Mouse (Mus musculus) MEL-GATA-1-ER (cell line): ENCODE measurements around the gene Afm.
A peak's percentile ranks its signal among the peaks of the same experiment; 100 is the strongest.

Experiments used
- DNase-seq: peaks from one replicate; pipeline ENCODE4 v3.0.0-alpha.2; 2012; ENCODE audit warnings: low read depth; ENCODE audit errors: extremely low read depth

Gene Afm

DNA sequence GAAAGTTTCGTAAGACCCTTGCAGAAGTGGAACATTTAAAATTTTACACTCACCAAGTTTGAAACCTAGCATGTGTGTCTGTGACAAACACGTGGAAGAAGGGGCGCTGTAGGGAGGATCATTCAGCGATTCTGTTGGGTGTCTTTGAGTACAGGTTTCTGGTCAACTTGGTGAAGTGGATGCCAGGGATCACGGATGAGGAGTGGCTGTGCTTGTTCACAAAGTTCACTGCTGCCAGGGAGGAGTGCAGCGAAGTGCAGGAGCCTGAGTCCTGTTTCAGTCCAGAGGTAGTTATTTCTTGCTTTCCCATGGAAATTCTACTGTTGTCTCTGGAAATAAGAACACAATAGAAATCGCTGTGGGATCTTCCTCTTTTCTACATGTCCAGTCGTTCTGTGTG is 32.5 kb downstream of the Afm start:
- no peak for DNase-seq

DNA sequence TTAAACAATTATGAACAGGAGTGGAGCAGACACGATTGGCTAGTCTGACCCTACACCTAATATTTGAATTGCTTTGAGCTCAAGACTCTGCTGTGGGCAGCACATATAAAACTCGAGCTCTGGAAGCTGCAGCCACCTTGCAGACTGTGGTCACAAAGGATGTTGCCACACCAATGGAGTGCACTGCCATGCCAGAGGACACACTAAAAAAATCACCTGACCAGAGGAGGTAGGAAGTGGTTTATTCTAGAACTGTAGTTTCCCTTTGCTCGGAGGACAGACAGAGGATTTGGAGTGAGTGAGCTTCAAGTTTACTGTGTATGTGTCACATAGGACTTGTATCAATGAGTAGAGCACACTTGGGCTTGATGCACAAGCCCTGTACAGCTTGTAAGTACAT is 37.3 kb downstream of the Afm start:
- DNase-seq, result no peak

DNA sequence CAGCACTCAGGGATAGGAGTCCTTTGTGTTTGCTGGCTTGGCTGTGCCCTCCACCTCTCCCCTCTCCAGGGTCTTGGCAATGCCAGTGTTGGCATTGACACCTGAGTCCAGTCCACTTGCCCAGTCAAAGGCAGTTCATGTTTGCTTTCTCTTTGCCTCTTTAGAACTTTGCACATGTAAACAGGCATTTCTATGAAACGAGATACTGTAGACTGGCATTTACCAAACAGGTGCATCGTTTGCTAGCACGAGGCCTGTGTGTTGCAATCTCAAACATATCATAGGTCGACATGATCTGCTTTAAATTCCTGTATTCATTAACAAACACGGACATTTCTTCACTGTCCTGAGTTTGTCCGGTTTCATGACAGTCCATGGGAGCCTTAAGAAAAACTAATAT is 42.0 kb downstream of the Afm start, which contains the start of gene 5830473C10Rik:
5830473C10Rik (plus strand) TSS at position 365 of the 400 bp plus-strand sequence.
- no peak for DNase-seq

DNA sequence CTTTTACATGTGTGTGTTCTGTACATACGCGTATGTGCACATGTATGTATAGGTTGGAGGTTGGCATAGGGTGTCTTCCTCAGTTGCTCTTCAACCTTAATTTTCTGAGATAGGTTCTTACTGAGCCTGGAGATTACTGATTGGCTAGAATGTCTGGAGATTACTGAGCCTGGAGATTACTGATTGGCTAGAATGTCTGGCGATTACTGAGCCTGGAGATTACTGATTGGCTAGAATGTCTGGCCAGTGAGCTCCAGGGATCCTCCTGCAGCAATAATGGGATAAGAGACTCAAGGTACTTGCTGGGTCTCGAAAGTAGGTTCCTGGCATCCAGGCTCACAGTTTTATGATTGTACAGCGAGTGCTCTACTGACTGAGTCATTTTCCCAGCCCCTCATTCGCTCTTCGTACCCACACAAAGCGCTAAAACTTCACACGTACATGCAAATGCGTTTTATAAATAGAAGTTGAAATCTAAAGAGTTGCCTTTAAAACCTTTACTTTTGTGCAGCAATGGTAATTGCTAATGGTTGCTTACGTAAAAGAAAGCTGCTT is 43.1 kb downstream of the Afm start:
- no peak for DNase-seq

DNA sequence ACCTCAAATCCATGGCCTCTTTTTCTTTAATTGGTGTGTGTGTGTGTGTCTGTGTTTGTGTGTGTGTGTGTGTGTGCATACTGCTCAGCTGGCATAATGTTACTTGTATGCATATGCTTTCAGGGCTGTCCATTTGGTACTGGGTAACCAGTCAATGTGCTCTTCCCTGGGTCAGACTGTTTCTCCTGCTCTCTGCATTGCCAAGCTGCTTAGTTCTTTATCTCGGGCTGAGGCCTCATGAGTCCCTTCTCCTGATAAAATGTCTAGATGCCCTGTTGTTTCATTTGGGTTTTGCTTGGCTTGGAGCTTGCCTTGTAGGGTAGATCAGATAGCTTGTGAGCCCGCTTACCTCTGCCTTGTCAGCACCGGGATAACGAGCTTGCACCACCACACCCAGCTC is 44.1 kb downstream of the Afm start:
- no peak for DNase-seq

DNA sequence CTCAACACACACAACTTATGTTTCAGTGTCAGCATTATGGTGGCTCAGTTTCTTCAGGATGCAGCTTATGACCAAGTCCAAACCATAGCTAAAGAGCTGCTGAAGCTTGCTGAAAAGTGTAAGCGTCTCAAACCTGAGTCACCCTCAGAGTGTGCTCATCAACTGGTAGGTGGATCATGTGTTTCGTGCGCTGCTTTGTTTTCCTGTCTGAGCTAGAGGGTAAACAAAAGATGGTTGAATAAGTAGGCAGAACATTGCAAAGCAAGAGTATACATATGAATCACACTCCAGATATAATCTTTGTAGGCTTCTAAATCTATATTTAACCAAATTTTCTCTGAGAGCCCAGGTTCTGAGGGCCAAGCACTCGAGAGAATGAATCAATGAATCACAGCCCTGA is 45.4 kb downstream of the Afm start:
- no peak for DNase-seq

DNA sequence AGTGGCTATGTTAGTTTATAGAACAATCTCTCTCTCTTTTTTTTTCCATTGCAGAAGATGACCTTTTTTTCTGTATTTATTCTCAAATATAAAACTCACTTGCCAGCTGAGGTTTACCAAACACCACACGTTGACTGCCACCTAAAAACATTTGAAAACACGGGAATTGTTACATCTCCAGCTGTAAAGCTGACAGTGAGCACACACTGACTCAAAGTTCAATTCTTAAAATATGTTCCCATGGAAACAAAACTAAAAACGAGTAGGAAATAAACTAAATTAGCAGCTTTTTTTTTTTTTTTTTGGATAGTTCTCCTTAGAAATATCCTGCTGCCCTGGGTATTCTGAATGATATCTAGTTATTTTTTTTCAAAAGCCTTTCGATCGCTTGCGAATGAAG is 46.5 kb downstream of the Afm start:
- DNase-seq, result no peak

DNA sequence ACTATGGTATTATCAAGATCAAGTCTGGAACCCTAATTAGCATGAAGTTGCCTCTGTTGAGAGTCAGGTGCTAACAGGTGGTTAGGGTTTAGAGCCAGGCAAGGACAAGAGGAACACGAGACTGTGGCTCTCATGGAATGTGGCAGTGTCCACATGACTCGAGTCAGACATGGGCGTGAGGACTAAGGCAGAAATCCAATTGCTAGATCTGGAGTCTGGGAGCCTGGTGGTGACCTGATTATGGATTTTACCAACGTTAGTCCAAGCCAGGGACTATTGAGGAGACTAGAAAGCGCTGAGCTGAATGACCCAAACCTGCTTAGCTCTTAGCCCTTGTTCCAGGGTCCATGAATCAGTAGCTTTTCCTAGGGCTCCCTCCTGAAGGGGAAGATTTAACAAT is 49.1 kb downstream of the Afm start:
- DNase-seq, result no peak

DNA sequence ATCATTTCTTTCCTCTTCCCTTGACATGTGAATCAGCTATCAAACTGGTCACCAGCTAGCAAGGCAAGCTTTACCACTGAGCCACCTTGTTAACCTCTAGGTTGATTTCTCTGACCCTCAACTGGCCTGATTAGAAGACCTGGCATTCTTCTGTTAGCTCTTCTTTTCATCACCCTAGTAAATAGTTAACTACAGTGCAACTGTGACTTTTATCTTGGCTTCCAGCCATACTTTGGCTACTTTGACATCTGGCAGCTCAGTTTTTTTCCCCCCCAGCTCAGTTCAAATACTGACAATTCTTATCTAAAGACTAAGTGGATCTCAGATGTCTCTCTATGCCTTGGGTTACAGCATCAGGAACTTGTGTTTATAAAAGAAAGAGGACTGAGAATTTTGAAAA is 49.6 kb downstream of the Afm start:
- no peak for DNase-seq

DNA sequence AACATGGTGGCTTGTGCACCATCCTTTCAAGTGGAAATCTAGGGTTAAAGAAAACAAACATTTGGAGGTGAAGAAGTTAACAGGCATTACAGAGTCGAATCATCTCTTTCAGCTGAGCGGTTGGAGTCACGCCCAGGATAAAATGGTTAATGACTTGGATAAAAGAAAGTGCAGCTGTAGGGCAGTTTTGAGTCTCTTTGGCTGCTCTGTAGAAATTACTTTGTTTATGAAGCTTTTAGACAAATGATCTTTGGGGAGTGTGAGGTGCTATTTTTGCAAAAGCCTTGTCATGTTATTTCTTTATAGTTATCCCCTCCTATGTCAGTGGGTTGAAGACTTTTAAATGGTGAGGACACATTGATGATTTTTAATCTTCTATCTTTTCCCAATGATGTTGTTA is 52.5 kb downstream of the Afm start:
- DNase-seq, result no peak

DNA sequence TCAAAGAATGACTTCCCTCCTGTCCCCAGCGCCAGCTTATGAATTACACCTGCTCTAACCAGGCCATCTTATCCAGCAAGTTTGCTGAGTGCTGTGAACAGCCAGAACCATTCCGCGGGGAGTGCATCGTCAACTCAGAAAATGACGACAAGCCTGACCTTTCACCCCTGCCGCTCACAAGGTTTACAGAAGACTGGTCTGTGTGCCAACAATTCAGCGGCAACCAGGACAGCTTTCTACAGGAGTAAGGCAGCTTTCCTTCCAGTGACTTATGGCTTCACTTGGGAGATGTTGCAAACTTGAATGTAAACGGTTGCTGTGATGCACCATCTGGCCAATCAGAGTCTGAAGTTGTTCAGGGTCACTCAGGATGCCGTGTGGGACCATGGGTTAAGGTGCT is 59.0 kb downstream of the Afm start:
- DNase-seq, result no peak

DNA sequence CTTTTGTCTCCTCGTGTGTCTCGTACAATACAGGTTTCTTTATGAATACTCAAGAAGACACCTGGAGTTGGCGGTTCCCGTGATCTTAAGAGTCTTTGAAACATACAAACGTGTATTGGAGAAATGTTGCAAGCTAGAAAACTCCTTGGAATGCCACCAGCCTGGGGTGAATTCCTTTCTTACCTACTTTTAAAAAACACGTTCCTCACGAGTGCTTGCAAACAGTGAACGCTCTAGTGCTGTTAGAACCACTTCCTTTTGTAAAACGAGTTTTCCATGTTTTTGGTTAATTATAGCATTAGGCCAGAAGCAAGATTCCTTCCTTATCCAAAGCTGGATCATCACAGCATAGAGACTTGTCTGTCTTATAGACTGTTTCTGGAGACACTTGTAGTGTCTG is 60.8 kb downstream of the Afm start:
- no peak for DNase-seq

DNA sequence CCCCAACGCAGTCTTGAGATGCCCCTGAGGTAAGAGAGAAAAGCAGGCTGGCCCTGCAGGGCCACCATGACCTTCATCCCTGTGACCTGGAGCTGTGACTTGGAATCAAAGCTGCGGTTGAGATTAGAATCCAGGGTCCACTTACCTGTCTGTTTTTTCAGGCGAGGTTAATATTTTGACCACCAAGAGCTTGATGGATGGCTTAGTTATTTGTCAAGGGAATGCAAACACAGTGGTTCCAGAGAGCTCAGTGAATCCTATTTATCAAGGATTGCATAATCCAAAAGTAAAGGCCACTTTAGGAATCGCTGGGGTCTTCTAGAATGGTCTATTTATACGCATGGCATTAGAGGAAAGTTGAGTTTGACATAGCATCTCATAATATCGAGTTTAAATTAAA is 63.4 kb downstream of the Afm start:
- DNase-seq, result no peak

DNA sequence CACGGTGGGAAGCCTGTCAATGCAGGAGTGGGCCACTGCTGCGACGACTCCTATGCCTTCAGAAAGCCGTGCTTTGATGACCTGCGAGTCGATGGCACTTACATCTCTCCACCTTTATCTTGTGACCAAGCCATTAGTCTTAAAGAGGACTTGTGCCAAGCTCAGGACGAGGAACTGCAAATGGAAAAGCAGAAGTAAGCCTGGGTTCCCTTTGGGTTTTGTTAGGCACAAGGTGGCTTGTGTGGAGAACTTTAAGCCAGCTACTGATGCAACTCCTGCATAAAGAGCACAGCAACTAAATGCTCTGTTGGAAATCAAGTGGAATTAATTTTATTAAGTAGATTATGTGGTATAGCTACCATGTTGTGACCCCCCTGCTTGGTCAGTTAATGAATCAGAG is 66.1 kb downstream of the Afm start:
- DNase-seq, result no peak

DNA sequence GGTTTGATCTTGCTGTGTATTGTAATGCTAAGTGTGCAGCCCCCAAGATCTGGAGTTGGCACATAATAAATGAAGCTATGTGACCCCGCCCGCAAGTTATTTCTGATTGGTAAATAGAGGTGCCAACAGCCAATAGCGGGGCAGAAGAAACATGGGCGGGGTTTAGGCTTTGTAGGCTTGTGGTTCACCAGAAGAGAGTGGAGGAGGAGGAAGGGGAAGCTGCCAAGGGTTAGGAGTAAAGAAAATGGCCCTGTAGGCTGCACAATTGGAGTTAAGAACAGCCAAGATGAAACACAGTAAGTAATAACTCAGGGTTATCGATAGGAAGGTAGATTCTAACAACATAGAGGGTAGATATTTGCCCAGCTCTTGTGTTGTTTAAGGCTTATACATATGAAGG is 67.8 kb downstream of the Afm start:
- no peak for DNase-seq

DNA sequence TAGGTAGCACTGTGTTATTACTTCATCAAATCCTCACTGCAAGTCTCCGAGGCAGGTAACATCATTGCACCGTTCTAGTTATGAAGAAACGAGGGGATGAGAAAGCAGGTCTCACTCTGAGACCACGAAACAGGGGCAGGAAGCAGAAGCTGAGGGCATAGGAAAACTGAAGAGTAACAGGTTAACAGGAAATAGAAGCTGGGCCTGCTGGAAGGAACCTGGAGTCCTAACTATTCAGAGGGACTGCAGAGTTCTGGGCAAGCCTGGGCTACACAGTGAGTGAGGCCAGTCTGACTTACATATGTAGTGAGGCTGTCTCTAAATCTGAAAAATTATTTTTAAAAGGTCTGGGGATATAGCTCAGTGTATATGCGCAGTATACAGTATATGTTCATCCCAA is 69.4 kb downstream of the Afm start:
- no peak for DNase-seq

DNA sequence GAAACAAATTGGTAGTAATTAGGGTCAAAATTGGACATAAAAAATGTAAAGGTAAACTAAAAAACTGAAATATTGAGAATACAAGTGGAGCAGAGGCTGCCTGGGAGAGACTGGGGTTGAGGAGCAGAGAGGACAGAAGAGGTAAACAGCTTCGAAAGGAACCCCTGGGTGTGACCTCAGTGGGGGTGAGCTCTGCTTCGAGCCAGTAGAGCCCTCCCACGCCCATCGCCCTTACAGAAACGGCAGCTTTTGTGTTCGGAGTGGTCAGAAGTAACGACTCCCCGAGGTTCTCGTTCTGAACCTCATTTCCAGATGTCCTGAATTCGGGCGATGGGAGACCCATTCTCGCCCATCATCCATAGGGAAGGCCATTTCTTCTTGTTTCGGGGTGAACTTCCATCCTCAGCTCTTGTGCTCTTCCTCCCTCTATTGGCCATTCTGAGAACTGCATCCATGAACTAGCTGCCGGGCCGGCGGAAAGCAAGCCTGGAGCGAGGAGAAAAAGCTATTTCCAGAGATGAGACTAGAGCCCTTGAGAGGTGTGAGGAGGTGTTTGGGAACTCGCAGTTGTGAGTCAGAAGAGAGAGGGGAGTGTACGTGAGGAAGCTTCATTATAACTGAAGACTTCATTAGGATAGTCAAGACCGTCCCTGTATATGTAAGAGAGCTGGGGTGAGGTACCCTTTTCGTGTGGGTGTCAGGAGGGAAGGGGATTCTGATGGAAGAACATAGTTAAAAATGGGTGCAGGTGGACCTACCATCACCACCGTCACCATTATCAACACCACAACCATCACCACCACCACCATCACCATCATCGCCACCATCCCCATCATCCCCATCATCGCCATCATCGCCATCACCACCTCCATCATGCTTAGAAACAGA is 70.2 kb downstream of the Afm start:
- DNase-seq, result no peak

DNA sequence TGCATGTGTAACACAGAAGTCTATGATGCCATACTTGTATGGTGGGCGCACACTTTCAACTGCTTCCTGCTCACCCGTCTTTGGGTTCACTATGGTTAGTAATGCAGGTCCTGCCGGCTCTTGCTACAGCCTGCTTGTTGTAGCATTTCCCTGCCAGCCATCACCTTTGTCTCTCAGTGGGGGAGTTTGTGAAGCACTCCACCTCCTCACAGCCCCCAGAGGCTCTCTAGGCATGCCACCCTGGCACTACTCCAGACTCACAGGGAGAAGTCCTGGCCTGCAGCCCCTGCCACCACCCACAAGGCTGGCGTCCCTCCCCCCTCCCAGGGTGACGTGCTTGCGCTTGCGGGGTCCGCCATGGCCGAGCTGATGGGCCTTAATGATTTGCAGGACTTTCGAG is 71.9 kb downstream of the Afm start:
- no peak for DNase-seq

DNA sequence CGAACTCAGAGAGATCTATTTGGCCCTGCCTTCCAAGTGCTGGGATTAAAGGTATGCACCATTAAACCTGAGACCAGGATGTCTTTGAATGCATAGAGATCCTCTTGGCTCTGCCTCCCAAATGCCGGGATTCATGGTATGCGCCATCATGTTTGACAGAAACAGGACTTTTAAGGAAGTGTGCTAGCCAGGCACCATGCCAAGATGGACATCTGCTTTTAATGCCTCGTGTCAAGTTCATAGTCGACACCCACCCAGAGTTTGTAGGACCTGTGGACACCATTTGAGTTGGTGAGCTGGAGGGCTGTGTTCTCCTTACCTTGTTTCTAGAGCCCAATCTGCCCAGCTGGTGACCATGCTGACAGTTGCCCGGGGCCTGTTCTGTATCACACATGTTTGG is 73.2 kb downstream of the Afm start:
- DNase-seq, result no peak

DNA sequence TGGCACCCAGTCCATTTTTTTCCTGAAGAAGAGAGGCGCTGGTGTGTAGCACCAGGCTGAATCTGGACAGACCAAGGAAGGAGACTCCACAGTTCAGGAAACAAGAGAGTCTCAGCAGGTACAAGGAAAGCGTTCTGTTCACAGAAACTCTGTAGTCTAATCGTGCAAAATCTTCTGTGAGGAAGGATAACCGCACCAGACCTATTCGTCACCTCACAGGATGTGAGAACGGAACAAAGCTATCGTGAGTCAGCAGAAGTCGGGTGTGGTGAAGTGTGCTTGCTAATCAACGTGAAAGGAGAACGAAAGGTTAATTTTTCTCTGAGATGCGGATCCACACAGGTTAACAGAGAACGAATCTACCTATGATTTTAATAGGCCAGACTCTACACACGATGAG is 76.2 kb downstream of the Afm start:
- peak; percentile 88 for DNase-seq

DNA sequence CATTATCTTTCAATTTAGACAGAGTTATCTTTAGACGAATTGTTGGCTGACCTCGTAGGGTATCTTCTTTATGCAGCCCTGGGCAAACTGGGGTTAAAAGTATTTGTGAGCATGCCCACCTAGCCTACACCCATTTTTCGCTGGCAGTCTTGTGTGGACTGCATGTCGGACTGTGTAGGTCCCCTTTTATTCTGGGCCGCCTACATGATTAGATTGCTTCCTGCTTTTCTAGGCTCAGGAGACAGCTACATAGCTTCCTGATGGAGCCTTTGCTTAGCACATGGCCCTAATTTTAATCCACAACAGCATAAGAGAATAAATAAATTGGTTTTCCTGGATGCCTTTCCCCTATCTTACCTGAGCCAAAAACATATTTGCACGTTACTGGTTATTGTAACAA is 77.4 kb downstream of the Afm start:
- peak; percentile 80 for DNase-seq

DNA sequence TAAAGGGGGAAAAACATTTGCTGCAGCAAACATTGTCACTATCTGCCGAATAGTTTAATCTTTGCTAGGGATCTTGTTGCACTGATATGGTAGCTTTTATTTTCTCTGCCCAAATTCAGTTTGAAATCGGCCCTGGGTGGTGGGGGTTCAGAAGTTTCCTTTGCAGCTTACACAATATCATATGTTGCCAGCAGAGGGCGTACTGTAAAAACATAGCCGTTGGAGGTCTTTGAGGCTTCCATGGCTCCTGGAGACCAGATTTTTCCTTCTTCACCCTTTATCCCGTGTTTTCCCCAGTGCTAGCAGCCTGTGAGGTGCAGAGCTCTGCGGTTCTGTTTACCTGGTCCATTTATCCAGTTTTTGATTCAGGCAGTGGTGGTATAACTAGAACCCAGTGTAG is 82.7 kb downstream of the Afm start:
- DNase-seq, result no peak
